Mouse (Mus musculus) embryonic facial prominence, embryonic 15.5 days (tissue): ENCODE measurements around the gene Tmc2. TPM values are rescaled to one million over a fixed set of nuclear protein-coding genes. Genes with fewer than 3 reads are reported as not detected.

Experiments used
- ATAC-seq: fragments of 200-750 bp; cut with Nextera tagmentation; 2 replicates; pipeline ENCODE4 v1.8.0; 2017; ENCODE audit warnings: low read depth, moderate TSS enrichment; ENCODE audit not compliant: insufficient number of reproducible peaks, low FRiP score, low TSS enrichment
- H3K27ac ChIP-seq: fragments of 300-500 bp; sonication (generic); replicated peaks from 2 replicates; pipeline ENCODE4 v1.5.1; 2015; ENCODE audit warnings: mild to moderate bottlenecking, inconsistent platforms
- H3K27me3 ChIP-seq: fragments of 300-500 bp; sonication (generic); 2 replicates; pipeline ENCODE4 v1.6.1; 2015; ENCODE audit warnings: inconsistent platforms
- H3K36me3 ChIP-seq: fragments of 300-500 bp; sonication (generic); 2 replicates; pipeline ENCODE4 v1.6.1; 2015; ENCODE audit warnings: mild to moderate bottlenecking, inconsistent platforms
- H3K4me1 ChIP-seq: fragments of 300-500 bp; sonication (generic); 2 replicates; pipeline ENCODE4 v1.6.1; 2015; ENCODE audit warnings: inconsistent platforms
- H3K4me2 ChIP-seq: fragments of 300-500 bp; sonication (generic); replicated peaks from 2 replicates; pipeline ENCODE4 v1.6.1; 2015; ENCODE audit warnings: mild to moderate bottlenecking, inconsistent platforms
- H3K4me3 ChIP-seq: fragments of 300-500 bp; sonication (generic); replicated peaks from 2 replicates; pipeline ENCODE4 v1.5.1; 2015; ENCODE audit warnings: mild to moderate bottlenecking, inconsistent platforms
- H3K9ac ChIP-seq: fragments of 300-500 bp; sonication (generic); 2 replicates; pipeline ENCODE4 v1.6.1; 2015; ENCODE audit warnings: inconsistent platforms
- H3K9me3 ChIP-seq: fragments of 300-500 bp; sonication (generic); replicated peaks from 2 replicates; pipeline ENCODE4 v1.6.1; 2016; ENCODE audit warnings: inconsistent platforms
- WGBS: fragments of 180-500 bp; shearing (Covaris S2); methylation state at CpG from one replicate; pipeline ENCODE4 v1.1.7; 2015; 5-methylcytosine and 5-hydroxymethylcytosine counted together
- polyA plus RNA-seq: library from polyadenylated mRNA; unstranded; fragments of >200 nt; fragmentation: Nextera tagmentation; extraction: Ambion mirVana; gene quantifications from 2 replicates; pipeline ENCODE4 v1.2.1, GENCODE M21; 2015

The Tmc2 gene
- not detected in 2 replicates for polyA plus RNA-seq

DNA sequence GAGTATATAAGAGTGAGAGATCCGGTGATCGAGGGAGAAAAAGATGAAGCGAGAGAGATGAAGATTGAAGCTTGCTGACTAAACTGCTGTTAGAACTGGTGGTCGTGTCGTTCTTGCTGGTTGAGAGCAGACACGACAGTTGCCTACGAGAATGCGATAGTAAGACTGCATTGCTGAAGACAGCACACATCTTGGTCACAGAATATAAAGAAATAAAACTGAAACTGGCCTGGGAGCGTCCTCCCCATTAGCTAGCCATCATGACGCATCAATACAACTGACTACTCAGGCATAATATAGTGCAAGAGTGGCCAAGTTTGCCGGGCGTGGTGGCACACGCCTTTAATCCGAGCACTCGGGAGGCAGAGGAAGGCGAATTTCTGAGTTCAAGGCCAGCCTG is at the start of gene Tmc2:
Tmc2 (plus strand) TSS at position 301 of the 400 bp plus-strand sequence.
- H3K4me1 ChIP-seq: no peaks in the 10 kb centered on the region
- no peak for ATAC-seq

DNA sequence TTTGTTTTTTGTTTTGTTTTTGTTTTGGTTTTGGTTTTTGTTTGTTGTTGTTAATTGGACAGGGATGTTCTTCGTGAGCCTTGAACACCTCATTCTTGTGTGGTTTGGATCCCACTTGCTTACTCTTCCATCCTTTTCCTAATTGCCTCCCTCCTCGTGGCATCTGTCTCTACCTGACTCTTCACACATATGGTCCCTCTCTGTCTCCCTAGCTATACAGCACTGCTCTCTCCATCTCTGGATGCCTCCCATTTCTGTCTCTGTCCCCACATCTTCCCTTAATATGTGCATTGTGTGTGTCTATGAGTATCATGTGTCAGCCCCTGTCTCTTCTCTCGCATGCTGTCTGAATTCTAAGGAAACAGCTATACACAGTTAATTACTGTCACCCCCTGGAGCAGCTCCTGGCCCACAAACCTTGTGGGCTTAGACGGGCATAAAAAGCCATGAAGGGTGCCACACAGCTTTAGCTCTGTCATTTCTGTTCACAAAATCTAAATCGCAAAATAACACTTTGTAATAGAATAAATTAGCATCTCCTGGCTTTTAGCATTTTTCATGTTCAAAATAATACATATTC is 48.8 kb upstream of the Tmc2 start:
- no peaks in the 10 kb centered on the region for H3K9me3 ChIP-seq
- no peak overlapping the region for H3K9ac ChIP-seq
- no peaks in the 10 kb centered on the region for H3K4me1 ChIP-seq
- H3K27me3 ChIP-seq: no peaks in the 10 kb centered on the region
- H3K27ac ChIP-seq: no peak overlapping the region
- no peaks in the 10 kb centered on the region for H3K36me3 ChIP-seq
- no peak for ATAC-seq
- 64% methylated on average over 5 of the region's 5 CpGs for WGBS
- no peak overlapping the region for H3K4me3 ChIP-seq
- no peak overlapping the region for H3K4me2 ChIP-seq

More for the DNA sequence above, at the start of gene Tmc2:
- 94% methylated on average over 16 of the region's 16 CpGs for WGBS
- no peak within 1 kb of the TSS for H3K4me3 ChIP-seq
- no peaks in the 10 kb centered on the region for H3K27me3 ChIP-seq
- no peaks in the 10 kb centered on the region for H3K9me3 ChIP-seq
- H3K36me3 ChIP-seq: no peaks in the 10 kb centered on the region
- H3K4me2 ChIP-seq: no peak within 1 kb of the TSS
- H3K27ac ChIP-seq: no peak within 1 kb of the TSS
- no peak within 1 kb of the TSS for H3K9ac ChIP-seq

DNA sequence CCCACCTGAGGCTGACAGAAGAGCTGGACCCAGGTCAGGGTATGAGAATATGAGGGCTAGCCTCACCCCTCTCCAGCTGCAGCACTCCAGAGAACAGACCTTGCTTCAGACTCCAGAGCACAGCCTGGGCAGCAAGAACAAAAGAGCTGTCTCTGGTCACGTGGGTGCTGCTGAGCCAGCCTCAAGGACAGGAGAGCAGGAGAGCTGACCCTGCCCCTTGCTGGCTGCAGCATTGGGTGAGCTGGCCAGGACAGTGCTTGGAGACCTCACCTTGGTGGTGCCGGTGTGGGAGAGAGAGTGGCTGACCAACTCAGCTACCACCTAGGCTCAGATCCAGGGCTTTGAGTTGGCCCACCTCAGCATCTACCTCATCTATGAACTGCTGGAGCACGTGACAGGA is 39.8 kb upstream of the Tmc2 start:
- ATAC-seq: no peak
- 79% methylated on average over 3 of the region's 3 CpGs for WGBS
- H3K27ac ChIP-seq: no peak overlapping the region
- H3K4me3 ChIP-seq: no peak overlapping the region
- no peaks in the 10 kb centered on the region for H3K4me1 ChIP-seq
- no peaks in the 10 kb centered on the region for H3K27me3 ChIP-seq
- no peak overlapping the region for H3K4me2 ChIP-seq
- no peaks in the 10 kb centered on the region for H3K36me3 ChIP-seq
- no peak overlapping the region for H3K9ac ChIP-seq
- no peaks in the 10 kb centered on the region for H3K9me3 ChIP-seq

DNA sequence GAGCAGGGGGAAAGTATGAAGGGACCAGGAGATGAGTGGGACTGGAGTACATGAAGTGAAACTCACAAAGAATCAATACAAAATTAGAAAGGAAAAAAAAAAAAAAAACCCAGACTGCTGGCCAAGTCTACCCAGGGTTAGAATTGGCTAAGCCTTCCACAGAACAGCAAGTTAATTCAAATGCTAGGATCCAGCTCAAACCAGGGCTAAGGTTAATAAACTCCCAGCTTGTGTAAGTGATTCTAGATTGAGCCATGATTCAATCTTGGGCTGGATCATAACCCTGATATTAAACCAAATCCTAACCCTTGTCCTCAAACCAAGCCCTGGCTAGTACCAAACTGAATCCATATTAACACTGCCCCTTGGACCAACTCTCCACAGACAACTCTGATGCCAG is 39.1 kb upstream of the Tmc2 start:
- ATAC-seq: no peak
- Histone ChIP-seq H3K36me3 (no peaks in the 10 kb centered on the region), H3K9me3 (no peaks in the 10 kb centered on the region), H3K27ac (no peak overlapping the region), H3K4me2 (no peak overlapping the region), H3K27me3 (no peaks in the 10 kb centered on the region), H3K4me1 (no peaks in the 10 kb centered on the region), H3K4me3 (no peak overlapping the region), H3K9ac (no peak overlapping the region)

DNA sequence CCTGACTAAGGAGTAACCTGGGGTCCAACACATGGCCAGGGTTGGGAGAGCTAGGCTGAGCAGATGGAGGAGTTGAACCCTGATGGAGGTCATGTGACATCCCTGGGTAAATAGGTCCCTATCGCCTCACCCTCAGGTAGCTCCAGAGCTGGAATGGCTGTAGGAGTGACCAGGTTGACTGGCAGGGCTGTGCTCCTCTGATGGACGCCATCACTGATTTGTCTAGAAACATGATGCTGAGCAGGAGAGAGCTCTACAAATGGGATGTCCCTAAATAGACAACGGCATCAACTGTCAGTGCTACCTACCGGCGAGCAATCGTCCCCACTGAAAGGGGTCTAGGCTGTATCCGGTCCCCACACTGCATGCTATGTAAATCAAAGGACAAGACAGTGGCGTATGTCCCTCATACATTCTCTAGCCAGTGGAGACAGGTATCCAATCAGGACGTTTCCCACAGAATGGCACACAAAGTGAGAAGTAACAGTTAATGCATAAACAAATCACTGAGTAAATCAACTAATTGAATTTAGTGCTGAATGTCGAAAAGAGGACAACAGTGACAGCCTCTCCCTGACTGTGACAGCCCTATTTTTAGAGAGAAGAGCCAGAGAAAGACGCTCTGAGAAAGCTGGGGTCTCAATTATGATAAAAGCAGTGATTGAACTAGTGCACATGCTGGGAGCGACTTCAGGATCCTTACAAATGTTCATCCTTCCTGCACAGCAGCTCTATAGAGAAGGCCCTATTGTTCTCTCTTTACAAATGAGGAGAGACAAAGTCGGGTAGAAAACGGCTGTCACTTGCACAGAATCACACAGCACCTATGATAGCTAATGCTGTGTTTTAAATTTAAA is 37.5 kb upstream of the Tmc2 start:
- WGBS: 63% methylated on average over 14 of the region's 14 CpGs
- Histone ChIP-seq H3K36me3 (no peaks in the 10 kb centered on the region), H3K4me2 (no peak overlapping the region), H3K9me3 (no peaks in the 10 kb centered on the region), H3K27ac (no peak overlapping the region), H3K9ac (no peak overlapping the region), H3K4me3 (no peak overlapping the region), H3K4me1 (no peaks in the 10 kb centered on the region), H3K27me3 (no peaks in the 10 kb centered on the region)
- ATAC-seq: no peak

DNA sequence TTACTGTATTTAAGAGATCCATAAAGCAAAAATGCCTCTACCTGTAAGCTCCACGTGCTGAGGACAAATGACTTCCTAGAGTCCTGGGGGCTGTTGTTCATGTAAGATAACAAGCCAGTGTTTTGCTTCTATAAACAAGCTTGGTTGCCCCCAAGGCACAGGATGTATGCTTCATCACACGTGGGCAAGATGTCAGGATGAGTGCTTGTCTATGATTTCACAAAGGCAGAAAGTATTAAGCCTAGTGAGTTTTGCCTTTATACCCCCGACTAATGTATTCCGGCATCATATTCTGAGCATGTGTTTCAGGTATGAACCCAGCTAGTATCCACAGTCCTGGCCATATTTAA is 36.9 kb upstream of the Tmc2 start:
- WGBS: 42% methylated on average over 4 of the region's 4 CpGs
- H3K36me3 ChIP-seq: no peaks in the 10 kb centered on the region
- H3K4me3 ChIP-seq: no peak overlapping the region
- no peaks in the 10 kb centered on the region for H3K27me3 ChIP-seq
- H3K9me3 ChIP-seq: no peaks in the 10 kb centered on the region
- H3K9ac ChIP-seq: no peak overlapping the region
- no peaks in the 10 kb centered on the region for H3K4me1 ChIP-seq
- no peak overlapping the region for H3K27ac ChIP-seq
- no peak for ATAC-seq
- no peak overlapping the region for H3K4me2 ChIP-seq

DNA sequence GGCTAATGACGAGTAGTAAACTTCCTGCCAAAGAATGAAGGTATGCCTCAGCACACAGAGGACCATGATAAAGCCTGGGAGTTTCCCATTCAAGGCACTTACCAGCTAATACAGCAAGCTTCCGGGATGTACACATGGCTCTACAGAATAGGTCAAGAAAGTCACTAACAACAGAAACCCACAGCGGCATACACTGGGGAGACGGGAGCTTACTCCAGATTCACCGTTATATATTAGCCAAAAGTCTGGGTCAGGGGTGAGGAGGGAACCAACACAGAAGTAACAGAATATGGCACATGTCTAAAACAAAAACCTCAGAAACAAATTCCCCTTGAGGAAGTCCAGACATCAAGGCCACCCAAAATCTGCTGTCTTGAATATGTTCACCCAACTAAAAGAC is 32.3 kb upstream of the Tmc2 start:
- Histone ChIP-seq H3K4me3 (no peak overlapping the region), H3K27ac (no peak overlapping the region), H3K9ac (no peak overlapping the region), H3K4me1 (no peaks in the 10 kb centered on the region), H3K9me3 (no peaks in the 10 kb centered on the region), H3K27me3 (no peaks in the 10 kb centered on the region), H3K4me2 (no peak overlapping the region), H3K36me3 (peaks cover 5% of the 10 kb centered on the region; the same call in 1 of the 2 replicates)
- 83% methylated on average over 5 of the region's 5 CpGs for WGBS
- ATAC-seq: no peak

DNA sequence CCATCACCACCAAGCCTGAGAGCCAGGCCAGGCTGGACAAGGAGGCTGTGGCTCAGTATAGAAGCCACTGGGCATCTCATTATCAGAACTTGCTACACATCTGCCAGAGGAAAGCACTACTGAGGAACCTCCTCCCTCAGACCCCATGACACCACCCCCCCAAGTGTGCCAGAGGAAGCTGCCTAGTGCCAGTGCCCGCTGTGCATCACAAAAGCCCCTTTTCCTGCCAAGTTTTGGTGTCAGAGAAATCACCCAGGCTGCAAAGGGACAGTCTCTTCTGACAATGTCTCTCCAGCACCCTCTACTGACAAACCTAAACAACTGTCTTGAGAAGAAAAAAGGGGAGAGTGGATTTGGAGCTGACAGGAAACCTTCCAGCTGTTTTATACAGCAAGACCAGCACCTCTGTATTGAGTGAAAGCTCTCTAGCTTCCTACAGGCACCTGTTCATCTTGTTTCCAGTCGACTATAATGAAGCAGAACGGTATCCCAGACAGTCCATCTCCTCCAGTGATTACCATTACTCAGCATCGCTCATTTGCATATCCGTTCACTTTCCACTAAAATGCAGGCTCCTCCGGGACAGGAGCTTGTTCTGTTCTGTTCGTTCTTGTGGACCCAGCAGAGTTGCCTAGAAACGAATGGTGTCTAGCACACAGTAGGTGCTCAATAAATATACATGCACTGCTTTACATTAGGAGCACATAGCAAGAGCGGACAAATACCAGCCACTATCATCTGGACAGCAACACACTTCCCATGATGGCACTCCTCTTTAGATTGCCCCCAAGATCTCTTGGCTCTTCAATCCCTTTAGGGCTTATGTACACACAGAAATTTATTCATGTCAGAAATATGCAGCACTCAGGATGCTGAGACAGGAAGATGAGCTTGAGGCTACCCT is 28.4 kb upstream of the Tmc2 start:
- no peak; the same call in 1 of the 2 replicates for ATAC-seq
- Histone ChIP-seq H3K4me1 (no peaks in the 10 kb centered on the region), H3K9ac (no peak overlapping the region), H3K9me3 (no peaks in the 10 kb centered on the region), H3K27me3 (no peaks in the 10 kb centered on the region), H3K4me3 (no peak overlapping the region), H3K4me2 (no peak overlapping the region), H3K36me3 (peaks cover 32% of the 10 kb centered on the region), H3K27ac (no peak overlapping the region)
- WGBS: 69% methylated on average over 9 of the region's 9 CpGs

DNA sequence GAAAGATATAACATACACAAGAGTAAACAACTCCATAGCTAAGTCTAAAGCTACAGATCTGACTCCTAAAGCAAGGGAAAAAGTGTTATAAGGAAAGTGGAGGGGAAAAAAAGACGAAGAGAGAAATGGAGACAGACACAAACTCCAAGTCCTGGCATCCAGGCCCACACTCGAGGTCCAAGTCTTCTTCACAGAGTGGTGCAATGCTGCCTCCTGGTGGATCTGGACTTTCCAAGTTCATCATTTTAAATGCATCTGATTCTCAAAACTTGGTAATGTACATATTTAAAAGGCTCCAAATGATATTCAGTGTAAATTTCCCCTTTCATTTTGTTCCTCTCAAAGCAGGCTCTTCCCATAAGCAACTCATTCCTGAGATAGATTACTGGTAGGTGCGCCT is 27.1 kb upstream of the Tmc2 start:
- Histone ChIP-seq H3K9ac (no peak overlapping the region), H3K9me3 (no peaks in the 10 kb centered on the region), H3K36me3 (peaks cover 45% of the 10 kb centered on the region), H3K27me3 (no peaks in the 10 kb centered on the region), H3K4me1 (no peaks in the 10 kb centered on the region), H3K4me3 (no peak overlapping the region), H3K27ac (no peak overlapping the region), H3K4me2 (no peak overlapping the region)
- WGBS: 52% methylated on average over 3 of the region's 3 CpGs
- ATAC-seq: no peak

DNA sequence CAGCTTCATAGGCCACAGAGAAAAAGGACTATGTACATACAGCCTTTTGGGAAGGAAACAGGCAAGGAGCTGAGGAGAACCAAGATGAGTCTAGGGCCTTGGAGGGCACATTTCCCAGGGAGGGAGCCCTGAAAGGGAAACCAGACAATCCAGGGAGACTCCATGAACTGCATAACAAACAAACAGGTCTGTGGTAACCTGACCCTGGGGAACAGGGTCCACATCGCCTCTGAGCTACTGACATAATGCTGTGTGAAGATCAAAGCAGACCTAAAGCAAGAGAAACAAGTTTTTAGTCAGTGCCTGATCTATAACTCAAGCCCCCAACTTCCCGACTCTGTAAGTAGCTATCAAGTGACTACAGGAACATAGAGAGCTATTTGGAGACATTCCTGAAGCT is 23.3 kb upstream of the Tmc2 start:
- no peaks in the 10 kb centered on the region for H3K27me3 ChIP-seq
- no peak overlapping the region for H3K4me3 ChIP-seq
- no peaks in the 10 kb centered on the region for H3K9me3 ChIP-seq
- H3K36me3 ChIP-seq: peaks cover 77% of the 10 kb centered on the region
- no peak overlapping the region for H3K9ac ChIP-seq
- peaks cover 3% of the 10 kb centered on the region; the same call in 1 of the 2 replicates for H3K4me1 ChIP-seq
- H3K27ac ChIP-seq: no peak overlapping the region
- no peak overlapping the region for H3K4me2 ChIP-seq
- ATAC-seq: no peak
- WGBS: 61% methylated on average over 2 of the region's 2 CpGs

DNA sequence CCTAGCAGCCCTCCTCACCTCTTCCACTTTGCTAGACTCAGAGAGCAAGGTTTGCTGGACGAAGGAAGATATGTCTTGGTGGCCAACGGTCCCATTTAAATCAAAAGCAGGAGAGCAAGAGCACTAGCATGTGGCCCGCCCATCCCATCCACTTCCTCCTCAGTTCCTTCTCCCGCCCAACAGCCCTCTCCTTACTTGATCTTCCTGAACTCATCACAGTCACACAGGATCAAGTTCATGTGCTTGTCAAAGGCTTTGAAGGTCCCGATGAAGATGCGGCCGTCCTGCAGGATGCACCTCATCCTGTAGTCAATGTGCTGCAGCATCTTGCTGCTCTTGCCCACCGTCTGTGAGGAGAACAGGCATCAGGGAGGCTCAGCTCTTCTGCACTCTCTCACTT is 18.2 kb upstream of the Tmc2 start:
- no peaks in the 10 kb centered on the region for H3K27me3 ChIP-seq
- peak overlapping the region; percentile 97 for H3K4me3 ChIP-seq
- H3K9ac ChIP-seq: no peak overlapping the region
- no peaks in the 10 kb centered on the region for H3K9me3 ChIP-seq
- H3K36me3 ChIP-seq: peaks cover 47% of the 10 kb centered on the region
- ATAC-seq: no peak
- 51% methylated on average over 8 of the region's 8 CpGs for WGBS
- peaks cover 20% of the 10 kb centered on the region for H3K4me1 ChIP-seq
- H3K4me2 ChIP-seq: peak overlapping the region; percentile 76
- no peak overlapping the region for H3K27ac ChIP-seq
